Mouse (Mus musculus) NIH3T3 (cell line): ENCODE data around the gene Vmn1r163.
"Not testable (repeated sequence)": the region's sequence is repeated elsewhere in the genome, so short reads cannot be mapped to it uniquely, and the experiment has no call there.

ENCODE experiments used
- DNase-seq: peaks from one replicate; pipeline ENCODE4 v3.0.0-alpha.2; 2012; ENCODE audit warnings: low read depth

Gene Vmn1r163

GRCm38 (mm10) chr7:23055240-23055639 lies at the start of gene Vmn1r163:
TSS of gene Vmn1r163 (plus strand) at chr7:23055540.
- DNase-seq: not testable (repeated sequence)

- DNase-seq: not testable (repeated sequence)
Observed at GRCm38 (mm10) chr7:23019823-23020222, 35.5 kb upstream of the Vmn1r163 start, which contains the start of gene Gm4216. TSS of gene Gm4216 (minus strand) at chr7:23019923.

GRCm38 (mm10) chr7:23067356-23067755 lies 12.0 kb downstream of the Vmn1r163 start, which contains the start of gene Gm8720:
TSS of gene Gm8720 (minus strand) at chr7:23067456.
- DNase-seq: not testable (repeated sequence)
